Mouse (Mus musculus): ENCODE measurements around the gene Ugt3a1.
"Not testable (repeated sequence)": the region's sequence is repeated elsewhere in the genome, so short reads cannot be mapped to it uniquely, and the experiment has no call there.

Ugt3a1 gene

DNA sequence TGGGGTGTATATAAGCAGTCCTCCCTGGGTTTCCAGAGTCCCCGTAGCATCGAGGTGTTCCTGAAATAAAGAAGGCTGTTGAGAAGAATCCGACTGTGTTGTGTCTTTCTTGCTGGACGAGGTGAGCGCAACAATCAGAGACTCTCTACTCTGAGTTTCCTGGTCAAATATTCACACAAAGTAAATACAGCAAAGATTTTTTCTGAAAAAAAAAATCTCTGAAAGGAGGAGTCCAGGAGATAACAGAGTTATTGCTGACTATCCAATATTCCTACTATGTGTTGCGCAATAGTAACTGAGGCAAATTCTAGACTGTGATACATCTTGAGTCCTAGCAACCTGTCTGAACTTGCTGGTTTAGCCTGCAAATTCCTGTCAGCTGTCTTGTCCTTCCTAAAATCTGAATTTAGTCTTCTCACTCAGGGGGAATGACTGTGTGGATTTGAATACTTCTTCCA, at the start of gene Ugt3a1:
Gene Ugt3a1, plus strand, starts transcription at position 51 of the 458 bp plus-strand sequence.
- DNase-seq (ENCODE audit: low read depth), result no peak

DNA sequence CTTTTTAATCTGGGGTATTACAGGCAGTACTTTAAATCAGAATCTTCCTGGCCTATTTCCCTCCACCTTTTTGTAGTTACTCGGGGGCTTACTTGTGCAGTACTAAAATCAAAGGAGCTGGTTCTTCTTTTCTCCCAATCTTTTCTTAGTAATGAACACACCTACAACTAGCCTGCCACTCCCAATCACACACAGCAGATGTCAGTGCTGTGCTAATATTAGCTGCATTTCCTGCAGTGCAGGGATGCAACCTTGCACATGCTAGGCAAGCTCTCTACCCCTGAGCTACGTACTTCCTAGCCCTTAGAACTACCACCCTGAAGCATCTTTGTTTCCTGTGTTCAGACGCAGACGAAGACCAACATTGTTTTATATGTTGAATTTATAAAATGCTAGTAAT, 45.8 kb upstream of the Ugt3a1 start:
- not testable (repeated sequence) for DNase-seq (ENCODE audit: low read depth)

- DNase-seq (ENCODE audit: low read depth), result no peak
These were observed 30.3 kb upstream of the Ugt3a1 start for GRCm38 (mm10) chr15:9246345-9246744.

DNA sequence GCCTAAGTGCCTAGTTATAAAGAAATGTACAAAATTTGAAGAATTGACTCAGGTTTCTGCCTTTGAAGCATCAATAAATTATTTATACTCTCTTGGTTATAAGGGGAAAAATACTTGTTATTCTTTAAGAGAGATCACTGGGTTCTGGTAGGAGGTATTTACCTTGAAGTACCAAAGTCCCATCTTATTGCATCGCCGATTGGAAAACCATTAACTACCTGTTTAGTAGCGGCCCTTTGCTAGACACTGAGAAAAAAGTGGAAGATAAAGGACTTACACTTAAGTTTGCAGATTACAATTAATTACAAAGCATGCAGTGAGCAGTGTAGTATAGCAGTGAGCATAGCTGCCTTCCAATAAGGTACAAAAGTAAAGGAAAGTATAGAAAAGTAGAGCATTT, 23.8 kb upstream of the Ugt3a1 start:
- DNase-seq (ENCODE audit: low read depth), result no peak

GRCm38 (mm10) chr15:9260621-9261020, 16.1 kb upstream of the Ugt3a1 start:
- DNase-seq (ENCODE audit: low read depth), result no peak

GRCm38 (mm10) chr15:9271876-9272275, 4.8 kb upstream of the Ugt3a1 start:
- DNase-seq (ENCODE audit: low read depth), result no peak

DNA sequence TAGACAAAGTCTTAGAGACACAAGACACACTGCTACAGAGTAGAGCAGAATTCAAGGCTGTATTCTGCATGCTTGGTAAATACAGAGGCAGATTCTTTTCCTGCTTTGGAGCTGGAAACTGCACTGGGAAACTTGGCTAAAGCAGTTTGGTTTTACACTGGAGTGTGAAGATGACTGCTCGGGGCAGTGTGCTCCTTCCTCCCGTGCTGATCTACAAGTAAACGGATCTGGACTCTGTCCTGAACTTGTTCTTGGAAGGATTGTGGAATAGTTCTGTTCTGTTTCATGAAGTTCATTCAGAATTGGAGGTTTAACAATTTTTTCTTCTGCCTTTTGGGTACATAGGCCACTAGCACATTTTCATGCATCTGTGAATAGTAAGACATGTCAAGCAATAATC, 2.3 kb downstream of the Ugt3a1 start:
- no peak for DNase-seq (ENCODE audit: low read depth)

DNA sequence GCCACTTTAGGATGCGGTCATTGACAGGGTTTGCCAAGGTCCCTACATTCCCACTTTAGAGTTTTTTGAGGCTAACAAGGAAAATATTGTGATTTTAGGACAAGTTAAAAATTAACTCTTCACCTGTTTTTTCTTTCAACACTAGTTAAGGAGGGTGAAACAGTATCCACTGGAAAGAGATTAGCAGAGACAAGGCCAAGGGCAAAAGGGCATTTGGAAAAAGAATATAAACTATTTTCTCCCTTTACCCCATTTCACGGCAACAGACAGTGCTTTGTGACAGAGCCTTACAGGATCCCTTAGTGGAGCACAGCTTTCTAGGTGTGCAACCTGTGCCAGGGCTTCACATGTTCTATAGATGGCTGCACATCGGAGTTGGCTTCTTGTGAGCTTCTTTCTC, 2.9 kb downstream of the Ugt3a1 start:
- DNase-seq (ENCODE audit: low read depth), result no peak

DNA sequence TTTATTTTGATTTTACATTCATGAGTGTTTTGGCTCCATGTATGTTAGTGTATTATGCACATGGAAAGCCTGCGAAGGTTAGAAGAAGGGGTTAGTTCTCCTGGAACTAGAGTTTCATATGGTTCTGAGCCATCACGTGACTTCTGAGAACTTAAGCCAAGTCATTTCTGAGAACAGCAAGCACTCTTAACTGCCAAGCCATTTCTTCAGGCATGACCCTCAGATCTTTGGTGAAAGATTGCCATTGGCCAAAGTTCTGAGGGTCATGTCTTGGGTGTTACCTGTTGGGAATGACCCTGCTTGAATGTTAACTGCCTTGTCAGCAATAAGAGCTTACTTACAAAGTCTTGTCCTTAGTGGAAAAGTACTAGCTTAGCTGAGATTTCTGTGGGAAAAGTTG, 6.5 kb downstream of the Ugt3a1 start:
- DNase-seq (ENCODE audit: low read depth), result no peak

DNA sequence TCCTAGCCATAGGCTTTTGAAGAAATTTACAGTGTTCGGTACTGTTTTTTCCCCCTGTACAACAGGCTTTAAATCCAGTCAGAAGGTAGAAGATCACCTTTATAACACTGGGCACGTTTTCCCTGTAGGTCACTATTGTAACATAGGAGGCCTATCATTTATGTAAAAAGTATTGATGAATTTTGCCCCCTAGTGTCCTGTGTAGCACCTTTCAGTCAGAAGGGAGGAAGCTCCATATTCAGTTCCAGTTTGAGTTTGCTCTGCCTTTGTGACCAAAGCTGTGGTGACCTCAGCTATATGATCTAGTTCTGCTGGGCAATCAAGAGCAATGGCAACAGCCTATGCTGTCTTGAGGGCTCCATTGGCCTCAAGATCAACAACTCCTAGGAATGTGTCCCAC, 13.0 kb downstream of the Ugt3a1 start:
- no peak for DNase-seq (ENCODE audit: low read depth)

- DNase-seq (ENCODE audit: low read depth), result no peak
These were observed 29.4 kb downstream of the Ugt3a1 start for GRCm38 (mm10) chr15:9305978-9306692.

DNA sequence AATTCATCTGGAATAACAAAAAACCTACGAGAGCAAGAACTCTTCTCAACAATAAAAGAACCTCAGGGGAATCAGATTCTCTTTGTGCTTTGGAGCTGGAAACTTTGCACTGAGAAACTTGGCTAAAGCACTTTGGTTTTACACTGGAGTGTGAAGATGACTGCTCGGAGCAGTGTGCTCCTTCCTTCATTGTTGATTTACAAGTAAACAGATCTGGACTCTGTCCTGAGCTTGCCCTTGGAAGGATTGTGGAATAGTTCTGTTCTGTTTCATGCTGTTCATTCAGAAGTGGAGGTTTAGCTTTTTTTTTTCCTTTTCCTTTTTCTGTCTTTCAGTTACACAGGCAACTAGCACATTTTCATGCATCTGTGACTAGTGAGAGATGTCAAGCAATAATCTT, 57.9 kb downstream of the Ugt3a1 start:
- DNase-seq (ENCODE audit: low read depth), result no peak

DNA sequence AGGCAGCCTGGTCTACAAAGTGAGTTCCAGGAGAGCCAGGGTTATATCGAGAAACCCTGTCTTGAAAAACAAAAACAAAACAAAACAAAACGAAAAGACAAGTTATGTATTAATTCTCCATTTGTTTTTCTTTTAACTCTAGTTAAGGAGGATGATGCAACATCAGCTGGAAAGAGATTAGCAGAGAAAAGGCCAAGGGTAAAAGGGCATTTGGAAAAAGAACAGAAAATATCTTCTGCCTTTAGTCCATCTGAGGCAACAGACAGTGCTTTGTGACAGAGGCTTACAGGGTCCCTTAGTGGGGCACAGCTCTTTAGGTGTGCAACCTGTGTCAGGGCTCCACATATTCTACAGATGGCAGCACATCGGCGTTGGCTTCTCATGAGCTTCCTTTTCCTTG, 58.7 kb downstream of the Ugt3a1 start, which contains the start of gene Ugt3a2:
Gene Ugt3a2, plus strand, starts transcription at position 210 of the 400 bp plus-strand sequence.
- no peak for DNase-seq (ENCODE audit: low read depth)

- DNase-seq (ENCODE audit: low read depth), result no peak
These were observed 59.9 kb downstream of the Ugt3a1 start for GRCm38 (mm10) chr15:9336616-9337015.

DNA sequence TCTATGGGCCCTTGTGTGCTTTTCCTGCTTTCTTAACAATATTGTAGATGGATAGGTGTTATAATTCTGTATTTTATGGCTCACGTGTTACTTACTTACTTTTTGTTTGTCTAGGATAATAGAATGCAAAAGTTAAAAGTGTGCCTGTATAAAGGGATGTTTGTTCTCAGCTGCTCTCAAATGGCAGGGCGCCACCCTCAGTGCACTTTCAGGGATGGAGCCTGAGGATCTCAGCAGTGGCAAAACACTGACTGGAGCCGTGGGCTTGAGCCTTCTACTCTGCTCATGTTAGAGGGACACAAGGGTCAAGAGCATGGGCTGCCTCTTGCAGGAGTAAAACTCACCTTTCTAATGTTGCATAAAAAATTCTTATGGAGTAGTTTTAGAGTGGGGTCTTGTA, 60.3 kb downstream of the Ugt3a1 start:
- no peak for DNase-seq (ENCODE audit: low read depth)

DNA sequence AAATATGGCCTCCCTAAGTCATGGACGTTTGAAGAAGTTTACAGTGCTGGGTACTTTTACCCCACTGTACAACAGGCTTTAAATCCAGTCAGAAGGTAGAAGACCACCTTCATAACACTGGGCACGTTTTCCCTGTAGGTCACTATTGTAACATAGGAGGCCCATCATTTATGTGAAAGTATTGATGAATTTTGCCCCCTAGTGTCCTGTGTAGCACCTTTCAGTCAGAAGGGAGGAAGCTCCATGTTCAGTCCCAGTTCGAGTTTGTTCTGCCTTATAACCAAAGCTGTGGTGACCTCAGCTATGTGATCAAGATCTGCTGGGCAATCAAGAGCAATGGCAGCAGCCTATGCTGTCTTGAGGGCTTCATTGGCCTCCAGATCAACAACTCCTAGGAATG, 72.1 kb downstream of the Ugt3a1 start:
- DNase-seq (ENCODE audit: low read depth), result no peak

- DNase-seq (ENCODE audit: low read depth), result no peak
These were observed 86.1 kb downstream of the Ugt3a1 start for GRCm38 (mm10) chr15:9362801-9363200.

All from c-Kit-positive CD71-positive TER-119-negative erythroid progenitor cells, embryonic 14.5 days (primary cell).